Mouse (Mus musculus): ENCODE measurements at regions not wholly inside any gene's neighbourhood (a gene's known extent, or its start where the extent isn't known, plus 50 kb on each side); places are given as distances from the start of the nearest gene placed in this dataset.

- Histone ChIP-seq H3ac (ENCODE audit: control insufficient read depth, insufficient read length) (no peak overlapping the region), H3K4me2 (ENCODE audit: low read depth) (no peak overlapping the region), H3K79me2 (ENCODE audit: control insufficient read depth, insufficient read depth) (no peaks in the 10 kb centered on the region), H3K4me3 (no peak overlapping the region), H3K36me3 (ENCODE audit: control insufficient read depth, insufficient read depth) (no peaks in the 10 kb centered on the region), H3K27me3 (ENCODE audit: control insufficient read depth, insufficient read depth, insufficient read length) (no peaks in the 10 kb centered on the region)
- TF ChIP-seq POLR2A (IDR thresholded peaks at IDR 0.05; ENCODE audit: insufficient read length, low read depth) (no peak), REST (IDR thresholded peaks at IDR 0.05; ENCODE audit: insufficient read depth, insufficient read length) (no peak), MYOD1 (IDR thresholded peaks at IDR 0.05; ENCODE audit: control insufficient read depth in 1 of 3, insufficient read length in 2 of 3, low read depth in 2 of 3) (no peak), MAX (IDR thresholded peaks at IDR 0.05; ENCODE audit: low read depth) (no peak), CEBPB (IDR thresholded peaks at IDR 0.05; ENCODE audit: insufficient read depth, poor library complexity, severe bottlenecking) (no peak), E2F4 (IDR thresholded peaks at IDR 0.05; ENCODE audit: insufficient read depth) (no peak)
Observed at GRCm38 (mm10) chr12:50187332-50187731, 461.6 kb downstream of the Prkd1 start.

- Histone ChIP-seq H3ac (ENCODE audit: control insufficient read depth, insufficient read length) (no peak overlapping the region), H3K4me2 (ENCODE audit: low read depth) (no peak overlapping the region), H3K36me3 (ENCODE audit: control insufficient read depth, insufficient read depth) (no peaks in the 10 kb centered on the region), H3K27me3 (ENCODE audit: control insufficient read depth, insufficient read depth, insufficient read length) (no peaks in the 10 kb centered on the region), H3K79me2 (ENCODE audit: control insufficient read depth, insufficient read depth) (no peaks in the 10 kb centered on the region), H3K4me3 (no peak overlapping the region)
- TF ChIP-seq MYOG (IDR thresholded peaks at IDR 0.05; ENCODE audit: control insufficient read depth in 1 of 3, insufficient read depth in 1 of 3, insufficient read length in 2 of 3, low read depth in 2 of 3): no peak
- no peak for TF ChIP-seq E2F4 (IDR thresholded peaks at IDR 0.05; ENCODE audit: insufficient read depth)
- no peak for TF ChIP-seq POLR2A (IDR thresholded peaks at IDR 0.05; ENCODE audit: insufficient read length, low read depth)
- no peak for TF ChIP-seq REST (IDR thresholded peaks at IDR 0.05; ENCODE audit: insufficient read depth, insufficient read length)
- TF ChIP-seq CEBPB (IDR thresholded peaks at IDR 0.05; ENCODE audit: insufficient read depth, poor library complexity, severe bottlenecking): no peak
- no peak for TF ChIP-seq MAX (IDR thresholded peaks at IDR 0.05; ENCODE audit: low read depth)
Observed at GRCm38 (mm10) chr12:50190892-50191539, 457.9 kb downstream of the Prkd1 start.

- no peaks in the 10 kb centered on the region for H3K79me2 ChIP-seq (ENCODE audit: control insufficient read depth, insufficient read depth)
- no peak overlapping the region for H3K4me2 ChIP-seq (ENCODE audit: low read depth)
- no peak overlapping the region for H3ac ChIP-seq (ENCODE audit: control insufficient read depth, insufficient read length)
- H3K4me3 ChIP-seq: no peak overlapping the region
- no peaks in the 10 kb centered on the region for H3K27me3 ChIP-seq (ENCODE audit: control insufficient read depth, insufficient read depth, insufficient read length)
- no peaks in the 10 kb centered on the region for H3K36me3 ChIP-seq (ENCODE audit: control insufficient read depth, insufficient read depth)
- TF ChIP-seq USF1 (IDR thresholded peaks at IDR 0.05; ENCODE audit: low read depth): no peak
- TF ChIP-seq MYOG (IDR thresholded peaks at IDR 0.05; ENCODE audit: control insufficient read depth in 1 of 3, insufficient read depth in 1 of 3, insufficient read length in 2 of 3, low read depth in 2 of 3): no peak
- TF ChIP-seq MAX (IDR thresholded peaks at IDR 0.05; ENCODE audit: low read depth): no peak
- TF ChIP-seq POLR2A (IDR thresholded peaks at IDR 0.05; ENCODE audit: insufficient read length, low read depth): no peak
- TF ChIP-seq REST (IDR thresholded peaks at IDR 0.05; ENCODE audit: insufficient read depth, insufficient read length): no peak
- no peak for TF ChIP-seq CEBPB (IDR thresholded peaks at IDR 0.05; ENCODE audit: insufficient read depth, poor library complexity, severe bottlenecking)
- TF ChIP-seq POLR2AphosphoS2 (IDR thresholded peaks at IDR 0.05; ENCODE audit: insufficient read length, low read depth): no peak
- TF ChIP-seq TCF12 (IDR thresholded peaks at IDR 0.05; ENCODE audit: insufficient read depth, poor library complexity, severe bottlenecking): no peak
- no peak for TF ChIP-seq MYOD1 (IDR thresholded peaks at IDR 0.05; ENCODE audit: control insufficient read depth in 1 of 3, insufficient read length in 2 of 3, low read depth in 2 of 3)
- no peak for TF ChIP-seq E2F4 (IDR thresholded peaks at IDR 0.05; ENCODE audit: insufficient read depth)
- no peak for TF ChIP-seq TCF3 (IDR thresholded peaks at IDR 0.05; ENCODE audit: insufficient read length, low read depth)
- TF ChIP-seq SRF (IDR thresholded peaks at IDR 0.05; ENCODE audit: control insufficient read depth, insufficient read length, low read depth): no peak
Observed at GRCm38 (mm10) chr12:50191733-50192612, 456.9 kb downstream of the Prkd1 start.

GRCm38 (mm10) chr12:50193501-50193900 is 455.4 kb downstream of the Prkd1 start:
- H3K4me3 ChIP-seq: no peak overlapping the region
- H3K36me3 ChIP-seq (ENCODE audit: control insufficient read depth, insufficient read depth): no peaks in the 10 kb centered on the region

More at GRCm38 (mm10) chr12:50193501-50193900, 455.4 kb downstream of the Prkd1 start:
- no peak for TF ChIP-seq POLR2A (IDR thresholded peaks at IDR 0.05; ENCODE audit: insufficient read length, low read depth)
- no peak for TF ChIP-seq E2F4 (IDR thresholded peaks at IDR 0.05; ENCODE audit: insufficient read depth)
- no peak for TF ChIP-seq MYOD1 (IDR thresholded peaks at IDR 0.05; ENCODE audit: control insufficient read depth in 1 of 3, insufficient read length in 2 of 3, low read depth in 2 of 3)
- TF ChIP-seq REST (IDR thresholded peaks at IDR 0.05; ENCODE audit: insufficient read depth, insufficient read length): no peak
- TF ChIP-seq POLR2AphosphoS2 (IDR thresholded peaks at IDR 0.05; ENCODE audit: insufficient read length, low read depth): no peak
- no peak for TF ChIP-seq CEBPB (IDR thresholded peaks at IDR 0.05; ENCODE audit: insufficient read depth, poor library complexity, severe bottlenecking)
- TF ChIP-seq SRF (IDR thresholded peaks at IDR 0.05; ENCODE audit: control insufficient read depth, insufficient read length, low read depth): no peak
- no peak for TF ChIP-seq TCF12 (IDR thresholded peaks at IDR 0.05; ENCODE audit: insufficient read depth, poor library complexity, severe bottlenecking)
- Histone ChIP-seq H3K27me3 (ENCODE audit: control insufficient read depth, insufficient read depth, insufficient read length) (no peaks in the 10 kb centered on the region), H3K79me2 (ENCODE audit: control insufficient read depth, insufficient read depth) (no peaks in the 10 kb centered on the region), H3ac (ENCODE audit: control insufficient read depth, insufficient read length) (no peak overlapping the region), H3K4me2 (ENCODE audit: low read depth) (no peak overlapping the region)
